Mouse (Mus musculus) kidney, embryonic 16.5 days (tissue): ENCODE data around the gene Iyd. TPM values are rescaled to one million over a fixed set of nuclear protein-coding genes. Genes with fewer than 3 reads are reported as not detected.

Source experiments
- ATAC-seq: fragments of 200-750 bp; cut with Nextera tagmentation; 2 replicates; pipeline ENCODE4 v1.8.0; 2017; ENCODE audit warnings: moderate TSS enrichment; ENCODE audit not compliant: low FRiP score, low TSS enrichment
- H3K27ac ChIP-seq: fragments of 300-500 bp; sonication (generic); 2 replicates; pipeline ENCODE4 v1.5.1; 2014; ENCODE audit warnings: low read length
- H3K27me3 ChIP-seq: fragments of 300-500 bp; sonication (generic); 2 replicates; pipeline ENCODE4 v1.6.1; 2014; ENCODE audit warnings: low read length, control low read depth, mixed read lengths; ENCODE audit not compliant: insufficient read depth
- H3K36me3 ChIP-seq: fragments of 300-500 bp; sonication (generic); 2 replicates; pipeline ENCODE4 v1.6.1; 2014; ENCODE audit warnings: low read length, control low read depth, mixed read lengths; ENCODE audit not compliant: insufficient read depth
- H3K4me1 ChIP-seq: fragments of 300-500 bp; sonication (generic); 2 replicates; pipeline ENCODE4 v1.6.1; 2014; ENCODE audit warnings: low read length, control low read depth, mixed read lengths; ENCODE audit not compliant: insufficient read depth
- H3K4me2 ChIP-seq: fragments of 300-500 bp; sonication (generic); replicated peaks from 2 replicates; pipeline ENCODE4 v1.6.1; 2014; ENCODE audit warnings: low read depth, low read length
- H3K4me3 ChIP-seq: fragments of 300-500 bp; sonication (generic); 2 replicates; pipeline ENCODE4 v1.5.1; 2014; ENCODE audit warnings: mild to moderate bottlenecking, low read length
- H3K9ac ChIP-seq: fragments of 300-500 bp; sonication (generic); replicated peaks from 2 replicates; pipeline ENCODE4 v1.6.1; 2014; ENCODE audit warnings: low read length
- H3K9me3 ChIP-seq: fragments of 300-500 bp; sonication (generic); 2 replicates; pipeline ENCODE4 v1.6.1; 2016; ENCODE audit warnings: low read length, control low read depth
- WGBS: fragments of 180-500 bp; shearing (Covaris S2); extraction: QIAGEN DNeasy Blood & Tissue Kit; methylation state at CpG from one replicate; pipeline ENCODE4 v1.1.7; 2014; 5-methylcytosine and 5-hydroxymethylcytosine counted together
- polyA plus RNA-seq: library from polyadenylated mRNA; unstranded; fragments of >200 nt; fragmentation: Nextera tagmentation; extraction: Ambion mirVana; gene quantifications from 2 replicates; pipeline ENCODE4 v1.2.1, GENCODE M21; 2015

Gene Iyd
- polyA plus RNA-seq, 1 experiment from 2014 or later, result 6.6 TPM

- H3K27ac ChIP-seq, result no peak overlapping the region
- no peak overlapping the region for H3K4me2 ChIP-seq
- no peak for ATAC-seq
- no peak overlapping the region for H3K4me3 ChIP-seq
- no peaks in the 10 kb centered on the region; the same call in 1 of the 2 replicates for H3K4me1 ChIP-seq
- H3K9ac ChIP-seq, result no peak overlapping the region
- no peaks in the 10 kb centered on the region for H3K27me3 ChIP-seq
- no peaks in the 10 kb centered on the region for H3K36me3 ChIP-seq
- 77% methylated on average over 8 of the region's 8 CpGs for WGBS
- no peaks in the 10 kb centered on the region for H3K9me3 ChIP-seq
These were observed 27.3 kb upstream of the Iyd start for GRCm38 (mm10) chr10:3512620-3513305.

DNA sequence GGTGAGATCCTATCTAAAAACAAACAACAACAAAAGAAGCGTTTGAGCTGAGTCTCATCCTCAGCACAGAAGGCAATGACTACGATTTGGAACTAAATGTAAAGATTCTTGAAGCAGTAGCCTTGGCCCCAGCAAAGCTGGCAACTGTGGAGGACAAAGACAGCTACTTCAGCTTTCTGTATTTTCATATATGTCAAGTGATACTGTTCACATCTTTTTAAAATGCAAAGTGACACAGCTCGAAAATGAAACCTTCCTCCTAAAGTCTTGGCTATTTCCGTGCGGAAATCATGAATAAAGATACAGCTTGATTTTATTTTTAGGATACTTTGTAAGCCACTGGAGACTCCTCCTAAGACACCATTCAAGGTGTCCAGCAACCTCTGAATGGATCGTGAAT is 26.1 kb upstream of the Iyd start:
- no peak overlapping the region for H3K4me2 ChIP-seq
- no peaks in the 10 kb centered on the region for H3K36me3 ChIP-seq
- no peak for ATAC-seq
- no peaks in the 10 kb centered on the region for H3K9me3 ChIP-seq
- H3K9ac ChIP-seq, result no peak overlapping the region
- no peaks in the 10 kb centered on the region for H3K4me1 ChIP-seq
- H3K27me3 ChIP-seq, result no peaks in the 10 kb centered on the region
- WGBS, result 75% methylated on average over 6 of the region's 6 CpGs
- H3K4me3 ChIP-seq, result no peak overlapping the region
- no peak overlapping the region for H3K27ac ChIP-seq

DNA sequence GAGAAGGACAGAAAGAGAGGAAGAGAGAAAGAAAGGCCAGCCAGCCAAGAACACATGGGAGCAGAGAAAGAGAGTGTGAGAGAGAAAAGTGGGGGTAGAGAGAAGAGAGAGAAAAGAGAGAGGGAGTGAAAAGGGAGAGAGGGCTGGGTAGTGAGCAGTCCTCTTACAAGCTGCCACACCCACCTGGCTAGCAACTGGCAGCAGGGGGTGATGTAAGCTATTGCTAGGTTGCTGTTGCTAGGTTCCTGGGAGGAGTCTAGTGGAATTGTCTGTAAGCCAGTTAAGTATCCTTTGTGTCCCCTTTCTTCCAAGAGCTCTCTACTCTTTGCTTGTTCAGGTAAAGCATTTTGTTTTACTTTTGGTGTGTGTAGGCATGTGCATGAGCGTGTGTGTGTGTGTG is 25.4 kb upstream of the Iyd start:
- H3K27me3 ChIP-seq, result no peaks in the 10 kb centered on the region
- H3K9ac ChIP-seq, result no peak overlapping the region
- no peak overlapping the region for H3K4me3 ChIP-seq
- no peak overlapping the region for H3K4me2 ChIP-seq
- H3K27ac ChIP-seq, result no peak overlapping the region
- H3K4me1 ChIP-seq, result no peaks in the 10 kb centered on the region
- no peaks in the 10 kb centered on the region for H3K9me3 ChIP-seq
- WGBS, result 87% methylated on average over 1 of the region's 1 CpGs
- H3K36me3 ChIP-seq, result no peaks in the 10 kb centered on the region
- ATAC-seq, result no peak

DNA sequence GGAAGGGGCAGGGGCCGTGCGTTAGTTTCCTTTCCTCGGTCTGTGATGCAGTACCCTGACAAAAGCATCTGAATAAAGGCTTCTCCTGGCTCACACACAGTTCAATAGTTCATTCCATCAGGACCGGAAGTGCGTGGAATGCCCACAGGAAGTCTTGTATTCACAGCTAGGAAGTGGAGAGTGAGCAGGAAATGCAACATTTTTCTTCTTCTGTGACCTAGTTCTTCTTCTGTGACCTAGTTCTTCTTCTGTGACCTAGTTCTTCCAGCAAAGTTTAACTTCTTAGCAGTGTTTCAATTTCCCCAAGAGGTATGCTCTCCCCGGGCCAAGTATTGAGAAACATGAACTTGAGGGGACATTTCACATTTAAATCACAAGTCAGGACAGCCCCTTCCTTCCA is 23.6 kb upstream of the Iyd start:
- H3K27ac ChIP-seq, result no peak overlapping the region
- 60% methylated on average over 6 of the region's 6 CpGs for WGBS
- no peaks in the 10 kb centered on the region for H3K4me1 ChIP-seq

GRCm38 (mm10) chr10:3523044-3523793 is 16.8 kb upstream of the Iyd start:
- Histone ChIP-seq H3K9ac (no peak overlapping the region), H3K4me1 (no peaks in the 10 kb centered on the region), H3K4me2 (no peak overlapping the region), H3K27ac (no peak overlapping the region), H3K27me3 (no peaks in the 10 kb centered on the region), H3K4me3 (no peak overlapping the region), H3K9me3 (no peaks in the 10 kb centered on the region), H3K36me3 (no peaks in the 10 kb centered on the region)
- 81% methylated on average over 6 of the region's 6 CpGs for WGBS
- ATAC-seq, result no peak

More for the DNA sequence above, 23.6 kb upstream of the Iyd start:
- Histone ChIP-seq H3K27me3 (no peaks in the 10 kb centered on the region), H3K4me3 (no peak overlapping the region), H3K4me2 (no peak overlapping the region), H3K36me3 (no peaks in the 10 kb centered on the region), H3K9me3 (no peaks in the 10 kb centered on the region), H3K9ac (no peak overlapping the region)
- no peak for ATAC-seq

- no peak overlapping the region for H3K9ac ChIP-seq
- H3K4me2 ChIP-seq, result no peak overlapping the region
- ATAC-seq, result no peak
- no peak overlapping the region for H3K27ac ChIP-seq
- H3K9me3 ChIP-seq, result no peaks in the 10 kb centered on the region
- WGBS, result 63% methylated on average over 3 of the region's 3 CpGs
- H3K27me3 ChIP-seq, result no peaks in the 10 kb centered on the region
- no peak overlapping the region for H3K4me3 ChIP-seq
- no peaks in the 10 kb centered on the region for H3K4me1 ChIP-seq
- H3K36me3 ChIP-seq, result no peaks in the 10 kb centered on the region
These were observed 15.5 kb upstream of the Iyd start for GRCm38 (mm10) chr10:3524513-3524912.

- Histone ChIP-seq H3K27me3 (no peaks in the 10 kb centered on the region), H3K4me2 (no peak overlapping the region), H3K4me1 (no peaks in the 10 kb centered on the region), H3K36me3 (no peaks in the 10 kb centered on the region), H3K4me3 (no peak overlapping the region), H3K27ac (no peak overlapping the region), H3K9ac (no peak overlapping the region), H3K9me3 (no peaks in the 10 kb centered on the region)
- no peak for ATAC-seq
- WGBS, result 36% methylated on average over 2 of the region's 2 CpGs
These were observed 14.5 kb upstream of the Iyd start for GRCm38 (mm10) chr10:3525420-3526019.

DNA sequence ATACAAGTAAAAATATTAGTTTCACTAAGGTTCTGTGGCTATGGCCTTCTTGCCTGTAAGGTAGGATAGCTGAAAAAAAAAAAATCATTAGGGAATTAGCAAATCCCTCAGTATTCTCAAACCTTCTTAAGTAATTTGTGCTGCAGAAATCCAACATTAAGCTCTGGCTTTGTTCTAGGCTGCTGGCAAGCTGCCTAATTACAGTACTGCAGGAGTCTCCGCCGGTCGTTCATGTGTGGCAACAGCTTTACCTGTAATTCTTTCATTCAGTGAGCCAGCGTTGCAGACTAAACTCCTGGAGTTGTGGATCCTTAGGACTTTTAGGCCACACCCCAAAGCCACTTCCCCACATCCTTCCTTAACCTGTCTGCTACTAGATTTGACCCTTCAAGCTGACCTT is 10.2 kb upstream of the Iyd start:
- H3K4me2 ChIP-seq, result no peak overlapping the region
- no peak overlapping the region for H3K4me3 ChIP-seq
- WGBS, result 69% methylated on average over 4 of the region's 4 CpGs
- H3K27ac ChIP-seq, result no peak overlapping the region
- H3K4me1 ChIP-seq, result peaks cover 6% of the 10 kb centered on the region; the same call in 1 of the 2 replicates
- no peak for ATAC-seq
- H3K9me3 ChIP-seq, result no peaks in the 10 kb centered on the region
- H3K9ac ChIP-seq, result no peak overlapping the region
- no peaks in the 10 kb centered on the region for H3K27me3 ChIP-seq
- H3K36me3 ChIP-seq, result no peaks in the 10 kb centered on the region

DNA sequence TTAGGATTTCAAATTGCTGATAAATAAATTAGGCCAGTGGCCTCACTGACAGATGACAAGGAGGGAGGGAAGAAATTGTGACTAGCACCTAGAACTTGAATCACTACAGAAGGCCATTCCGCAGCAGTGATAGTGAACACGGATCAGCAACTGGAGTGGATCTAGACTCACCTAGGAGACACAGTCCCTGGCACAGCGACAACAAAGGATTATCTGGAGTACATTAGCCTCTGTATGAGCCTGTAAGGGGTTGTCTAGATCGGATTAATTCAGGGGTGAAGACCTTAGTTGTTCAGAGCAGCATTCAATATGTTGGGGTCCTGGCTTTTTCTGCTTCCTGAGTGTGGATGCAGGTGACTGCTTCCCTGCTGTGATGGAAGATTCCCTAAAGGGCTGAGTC is 9.4 kb upstream of the Iyd start:
- ATAC-seq, result no peak
- Histone ChIP-seq H3K36me3 (no peaks in the 10 kb centered on the region), H3K27ac (no peak overlapping the region), H3K27me3 (no peaks in the 10 kb centered on the region), H3K4me2 (no peak overlapping the region), H3K9me3 (no peaks in the 10 kb centered on the region), H3K9ac (no peak overlapping the region), H3K4me3 (no peak overlapping the region), H3K4me1 (peaks cover 6% of the 10 kb centered on the region; the same call in 1 of the 2 replicates)
- WGBS, result 57% methylated on average over 4 of the region's 4 CpGs

- Histone ChIP-seq H3K9me3 (no peaks in the 10 kb centered on the region), H3K36me3 (no peaks in the 10 kb centered on the region), H3K4me3 (no peak overlapping the region), H3K9ac (no peak overlapping the region), H3K27ac (no peak overlapping the region), H3K4me1 (peaks cover 6% of the 10 kb centered on the region; the same call in 1 of the 2 replicates), H3K27me3 (no peaks in the 10 kb centered on the region), H3K4me2 (no peak overlapping the region)
- WGBS, result 1% methylated on average over 4 of the region's 4 CpGs
- ATAC-seq, result peak; percentile 40
These were observed 8.7 kb upstream of the Iyd start for GRCm38 (mm10) chr10:3531375-3531774.
